Mouse (Mus musculus) thymus, postnatal 4 days (tissue): ENCODE data around the gene Apba3.

ENCODE experiments used
- DNase-seq: peaks from one replicate; pipeline ENCODE4 v3.0.0; 2021

Apba3 gene

GRCm38 (mm10) chr10:81306837-81307682 lies 40.3 kb downstream of the Apba3 start:
- DNase-seq = no peak

DNA sequence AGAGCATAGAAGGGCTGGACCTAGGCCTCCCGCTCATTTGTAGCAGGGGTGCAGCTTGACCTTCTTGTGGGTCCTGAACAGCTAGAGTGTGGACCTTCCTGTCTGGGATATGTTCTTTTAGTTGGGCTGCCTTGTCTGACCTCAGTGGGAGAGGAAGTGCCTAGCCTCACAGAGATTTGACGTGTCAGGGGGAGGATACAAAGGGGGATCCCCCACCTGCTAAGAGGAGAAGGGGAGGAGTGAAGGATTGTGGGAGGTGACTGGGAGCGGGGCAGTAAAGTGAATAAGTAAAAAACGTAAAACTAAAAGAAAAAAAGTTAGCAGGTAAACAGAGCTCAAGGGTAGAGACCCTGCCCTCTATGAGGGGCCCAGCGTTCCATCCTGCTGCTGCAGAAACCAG lies 42.8 kb downstream of the Apba3 start:
- DNase-seq = no peak

DNA sequence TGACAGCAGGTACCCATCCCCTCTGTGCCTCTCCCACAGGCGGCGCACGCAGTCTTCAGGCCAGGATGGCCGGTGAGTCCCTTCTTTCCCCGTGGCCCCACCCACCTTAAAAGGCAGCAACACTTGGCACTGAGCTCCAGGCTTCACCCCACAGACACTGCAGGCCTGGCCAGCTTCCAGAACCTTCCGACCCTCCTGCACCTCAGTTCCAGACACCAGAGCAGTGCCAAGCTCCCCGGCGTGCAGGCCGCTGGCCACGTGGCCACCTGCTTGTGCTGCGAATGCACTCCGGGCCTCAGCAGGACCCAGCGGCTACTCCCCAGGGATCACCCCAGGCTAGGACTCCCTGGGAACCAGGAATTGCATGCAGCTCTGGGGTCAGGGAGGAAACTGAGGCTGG lies 46.8 kb downstream of the Apba3 start:
- DNase-seq = no peak

DNA sequence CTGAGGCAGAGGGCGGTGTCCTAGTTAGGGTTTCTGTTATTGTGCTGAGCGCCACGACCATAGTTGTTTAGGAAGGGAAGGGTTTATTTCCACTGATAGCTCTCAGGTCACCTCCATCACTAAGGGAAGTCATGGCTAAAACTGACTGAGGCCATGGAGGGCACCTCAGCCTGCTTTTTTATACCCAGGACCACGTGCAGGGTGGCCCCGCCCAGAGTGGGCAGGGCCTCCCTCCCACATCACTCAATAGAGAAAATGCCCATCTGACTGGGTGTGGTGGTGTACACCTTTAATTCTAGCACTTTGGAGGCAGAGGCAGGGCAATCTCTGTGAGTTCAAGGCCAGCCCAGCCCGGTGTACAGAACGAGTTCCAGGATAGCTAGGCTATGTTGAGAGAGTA lies 47.4 kb downstream of the Apba3 start:
- no peak for DNase-seq

DNA sequence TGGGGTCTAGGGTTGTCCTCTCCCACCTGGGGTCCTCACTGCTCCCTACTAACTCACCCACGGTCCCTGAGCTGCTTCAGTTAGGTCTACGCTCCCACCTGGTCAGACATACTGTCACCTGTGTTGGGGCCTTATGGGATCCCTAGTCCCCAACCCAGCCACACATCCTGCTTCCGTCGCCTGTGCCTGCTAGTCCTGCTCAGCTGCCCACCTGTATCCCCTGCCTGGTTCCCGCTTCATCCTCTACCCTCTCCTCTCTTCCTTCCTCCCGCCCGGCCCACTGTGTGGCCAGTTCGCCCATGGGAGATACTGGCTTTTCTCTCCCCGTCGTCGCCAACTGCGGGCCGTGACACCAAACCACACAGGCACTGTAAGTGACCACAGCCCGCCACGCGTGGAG lies 48.8 kb downstream of the Apba3 start:
- DNase-seq = no peak

- DNase-seq = peak; percentile 68
Measured at GRCm38 (mm10) chr10:81316338-81317060, 49.7 kb downstream of the Apba3 start.

DNA sequence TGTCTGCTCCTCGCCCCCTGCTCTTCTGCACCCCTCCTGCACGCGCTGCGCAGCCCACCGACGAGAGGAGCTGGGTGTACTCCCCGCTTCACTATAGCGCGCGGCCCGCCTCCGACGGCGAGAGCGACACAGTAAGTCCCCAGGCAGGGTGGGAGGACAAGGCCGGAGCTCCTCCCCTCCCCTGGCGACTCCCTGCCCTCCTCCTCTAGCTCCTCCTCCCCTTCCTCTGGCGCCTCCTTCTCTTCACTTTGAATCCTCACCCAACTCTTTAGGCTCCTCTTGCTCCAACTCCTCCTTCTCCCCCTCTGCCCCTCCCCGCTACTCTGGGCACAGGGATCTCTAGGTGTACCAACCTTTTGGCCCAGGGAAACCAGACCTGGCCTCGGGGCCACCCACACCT lies 50.5 kb downstream of the Apba3 start:
- peak; percentile 60 for DNase-seq

DNA sequence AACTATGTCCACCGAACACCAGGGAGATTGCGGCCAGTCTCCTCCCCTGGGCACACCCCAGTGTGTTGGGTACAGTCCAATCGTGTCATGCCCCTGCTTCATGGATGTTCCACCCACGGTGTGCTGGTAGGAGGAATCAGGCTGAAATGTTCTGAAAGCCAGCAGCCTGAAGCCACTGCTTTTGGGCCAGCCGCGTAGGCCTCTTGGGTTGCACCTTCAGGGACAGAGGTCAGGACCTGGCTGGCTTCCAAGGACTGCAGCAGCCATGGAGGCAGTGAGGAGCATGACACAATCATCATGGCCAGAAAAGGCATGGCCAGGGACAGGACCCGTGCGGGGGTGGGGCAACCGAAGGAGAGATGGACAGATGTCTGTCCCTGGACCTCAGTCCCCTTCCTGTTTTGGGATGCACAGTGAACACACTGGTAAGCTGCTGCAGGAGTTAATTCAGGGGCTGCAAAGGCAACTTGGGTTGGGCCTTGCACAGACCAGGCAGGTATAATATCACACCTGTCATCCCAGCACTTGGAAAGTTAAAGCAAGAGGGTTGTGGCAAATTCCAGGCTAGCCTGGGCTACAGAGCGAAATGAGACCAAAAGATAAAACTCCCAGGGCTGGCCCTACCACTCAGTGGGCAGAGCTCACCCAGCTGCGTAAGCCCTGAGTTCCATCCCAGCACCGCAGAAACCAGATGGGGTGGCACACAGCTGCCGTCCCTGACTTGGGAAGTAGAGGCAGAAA lies 52.0 kb downstream of the Apba3 start:
- peak; percentile 61 for DNase-seq

- peak; percentile 65 for DNase-seq
Measured at GRCm38 (mm10) chr10:81319330-81319699, 52.6 kb downstream of the Apba3 start.

DNA sequence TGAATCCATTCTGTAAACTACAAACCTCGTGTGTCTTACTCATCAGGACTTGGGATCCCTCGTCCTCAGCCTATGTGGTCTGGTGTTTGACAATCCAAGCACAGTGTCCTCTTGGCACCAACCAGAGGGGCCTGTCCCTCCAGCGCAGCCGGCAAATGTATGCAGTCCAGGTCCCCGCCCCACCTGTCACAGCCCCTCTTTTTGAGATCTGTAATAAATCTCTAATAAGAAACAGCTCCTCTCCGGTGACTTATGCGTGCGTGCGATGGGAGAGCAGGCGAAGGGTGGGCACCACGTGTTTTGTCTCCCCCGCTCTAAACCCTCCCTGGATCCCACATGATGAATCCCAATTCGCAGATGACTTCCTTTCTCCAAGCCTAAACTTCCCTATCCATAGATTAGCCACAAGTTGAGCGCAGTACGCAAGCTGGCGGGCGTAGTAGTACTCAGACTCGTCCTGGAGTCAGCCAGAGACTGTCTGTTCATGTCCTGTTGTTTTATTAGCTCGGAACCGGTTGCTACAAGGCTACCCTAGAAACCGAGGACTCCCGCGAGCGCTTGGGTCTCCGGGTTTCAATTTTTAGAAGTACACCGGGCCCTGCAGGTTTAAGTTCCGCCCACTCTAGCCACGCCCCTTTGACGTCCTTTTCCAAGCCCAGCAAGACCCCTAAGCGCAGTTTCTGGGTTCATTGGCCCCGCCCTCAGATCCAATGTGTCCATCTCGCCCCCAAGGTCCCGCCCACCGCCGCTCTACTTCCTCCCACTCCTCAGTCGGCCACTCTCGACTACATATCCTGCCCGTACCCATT lies 53.2 kb downstream of the Apba3 start:
- DNase-seq = peak; percentile 98

DNA sequence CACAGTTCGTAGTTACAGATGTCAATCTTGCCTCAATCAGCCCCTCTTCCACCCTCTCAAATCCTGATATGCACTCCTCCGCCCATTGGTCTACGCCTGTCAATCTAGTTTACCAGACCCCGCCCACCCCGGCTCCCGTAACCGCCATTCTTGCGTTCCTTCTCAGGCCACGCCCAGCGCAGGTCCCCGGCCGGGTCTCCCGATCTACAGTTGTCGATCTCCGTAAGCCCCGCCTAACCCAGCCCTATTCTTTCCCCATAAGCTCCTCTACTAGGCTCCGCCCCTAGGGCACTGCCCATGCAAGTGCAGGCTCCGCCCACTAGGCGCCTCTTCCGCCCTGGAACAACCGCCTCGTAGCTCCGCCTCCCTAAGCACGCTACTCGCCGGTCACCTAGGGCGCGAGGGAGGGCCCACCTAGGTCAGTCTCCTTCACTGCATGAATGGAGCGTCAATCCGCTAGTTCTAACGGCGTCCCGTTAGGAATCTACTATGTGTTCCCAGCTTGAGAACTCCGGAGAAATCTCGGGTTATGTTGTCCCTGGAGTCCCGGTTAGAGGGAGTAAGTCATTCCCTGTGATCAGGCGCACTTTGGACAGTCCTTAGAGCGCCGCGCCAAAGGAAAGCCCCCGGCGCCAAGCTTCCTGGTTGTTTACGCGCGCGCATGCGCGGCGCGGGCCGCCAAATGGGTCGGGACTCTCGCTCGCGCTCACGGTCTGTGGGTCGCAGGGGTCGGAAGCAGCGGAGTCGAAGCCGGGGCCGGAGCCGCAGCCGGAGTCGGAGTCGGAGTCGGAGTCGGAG lies 54.0 kb downstream of the Apba3 start, which contains the start of gene Cactin:
TSS of gene Cactin (plus strand) at position 554 of the 798 bp plus-strand sequence.
- peak; percentile 99 for DNase-seq

DNA sequence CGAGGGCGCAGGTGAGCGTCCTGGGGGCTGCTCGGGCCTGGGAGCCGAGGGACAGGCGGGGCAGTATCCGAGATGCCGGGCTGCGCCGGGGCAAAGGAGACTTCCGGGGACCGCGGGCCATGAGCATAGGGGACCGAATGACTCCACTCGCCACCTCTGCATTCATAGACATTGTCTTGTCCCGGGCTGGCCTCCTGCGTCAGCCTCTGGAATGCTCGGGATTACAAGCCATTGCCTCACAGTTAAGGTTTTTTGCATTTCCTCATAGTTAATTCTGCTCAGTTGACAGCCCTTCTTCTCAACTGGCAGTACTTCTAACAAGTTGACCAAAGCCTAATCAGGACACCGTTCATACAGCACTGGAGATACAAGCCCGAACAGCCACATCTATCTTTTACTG lies 54.7 kb downstream of the Apba3 start:
- no peak for DNase-seq

- DNase-seq = peak; percentile 34
Measured at GRCm38 (mm10) chr10:81322444-81322843, 55.7 kb downstream of the Apba3 start.
